Mouse (Mus musculus): ENCODE measurements around the gene Slc6a16.

The Slc6a16 gene

GRCm38 (mm10) chr7:45240633-45241388 lies at the start of gene Slc6a16:
Gene Slc6a16, plus strand, starts transcription at chr7:45241085.
- no peak for DNase-seq

DNA sequence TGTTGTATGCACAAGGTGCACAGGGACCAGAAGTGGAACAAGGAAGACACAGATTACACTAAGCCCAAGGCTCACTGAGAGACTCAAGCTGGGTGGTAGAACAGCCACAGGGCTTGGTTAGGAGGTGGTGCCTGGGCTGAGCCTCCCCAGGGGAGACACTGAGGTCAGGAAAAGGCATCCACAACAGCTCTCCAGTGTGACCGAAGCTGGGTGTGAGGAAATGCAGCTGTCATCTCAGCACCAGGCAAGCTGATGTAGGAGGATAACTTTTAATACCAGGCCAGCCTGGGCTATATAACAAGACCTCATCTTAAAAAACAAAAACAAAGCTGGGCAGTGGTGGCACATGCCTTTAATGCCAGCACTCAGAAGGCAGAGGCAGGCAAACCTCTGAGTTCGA lies 49.7 kb upstream of the Slc6a16 start:
- no peak for DNase-seq

DNA sequence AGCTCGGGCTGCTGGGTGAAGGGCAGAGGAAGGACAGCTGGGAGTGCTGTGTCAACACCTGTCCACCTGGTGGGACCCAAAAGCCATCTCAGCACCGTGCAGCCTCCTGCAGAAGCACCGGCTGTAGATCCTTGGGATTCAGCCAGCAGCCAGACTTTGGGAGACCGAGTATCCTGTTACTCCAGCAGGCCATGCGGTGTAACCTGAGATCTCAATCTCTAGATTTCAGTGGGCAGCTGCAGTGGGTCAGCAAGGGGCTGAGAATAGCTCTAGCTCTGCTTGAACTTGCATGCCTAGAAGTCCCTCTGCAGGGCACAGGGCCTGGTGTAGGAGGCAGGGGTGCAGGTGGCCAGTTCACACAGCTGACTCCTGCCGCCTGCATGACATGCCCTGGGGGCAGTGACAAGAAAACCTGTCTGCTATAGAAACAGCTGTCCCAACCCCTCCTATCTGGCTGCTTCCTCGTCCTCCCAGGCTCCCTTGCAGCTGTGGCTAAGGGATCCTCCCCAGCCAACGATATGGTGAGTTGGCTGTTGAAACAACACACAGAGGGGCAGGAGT lies 49.0 kb upstream of the Slc6a16 start:
- DNase-seq: no peak

- DNase-seq: no peak
Measured at GRCm38 (mm10) chr7:45192585-45193310, 48.1 kb upstream of the Slc6a16 start.

GRCm38 (mm10) chr7:45193406-45193805 lies 47.5 kb upstream of the Slc6a16 start:
- DNase-seq: no peak

GRCm38 (mm10) chr7:45193871-45194785 lies 46.8 kb upstream of the Slc6a16 start:
- DNase-seq: peak in 1 of 2 experiments; percentile 16

- no peak for DNase-seq
Measured at GRCm38 (mm10) chr7:45195341-45196175, 45.3 kb upstream of the Slc6a16 start.

DNA sequence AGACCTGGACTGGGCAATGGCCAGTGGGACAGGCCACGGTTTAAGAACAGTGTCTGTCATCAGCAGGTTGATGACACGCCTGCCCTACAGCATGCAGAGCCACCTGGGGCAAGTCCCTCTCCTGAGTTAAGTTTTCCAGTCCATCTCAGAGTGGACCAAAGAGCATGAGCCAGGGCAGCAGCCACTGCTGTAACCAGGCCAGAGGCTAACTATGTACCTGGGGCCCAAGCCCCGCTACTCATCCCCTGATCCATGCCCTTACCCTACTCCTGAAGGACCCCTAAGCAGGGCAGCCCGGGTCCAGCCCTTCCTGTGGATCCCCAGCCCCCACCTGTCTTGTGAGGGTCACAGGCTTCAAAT lies 44.7 kb upstream of the Slc6a16 start:
- no peak for DNase-seq

- no peak for DNase-seq
Measured at GRCm38 (mm10) chr7:45196994-45197393, 43.9 kb upstream of the Slc6a16 start.

- peak; percentile 71 to 78 for DNase-seq
Measured at GRCm38 (mm10) chr7:45198435-45198834, 42.5 kb upstream of the Slc6a16 start.

GRCm38 (mm10) chr7:45198961-45199360 lies 41.9 kb upstream of the Slc6a16 start:
- DNase-seq: no peak

- DNase-seq: no peak
Measured at GRCm38 (mm10) chr7:45202654-45203053, 38.2 kb upstream of the Slc6a16 start.

GRCm38 (mm10) chr7:45204380-45205143 lies 36.3 kb upstream of the Slc6a16 start, which contains the start of gene Ccdc155:
Gene Ccdc155, minus strand, starts transcription at chr7:45204892.
- peak; percentile 94 to 96 for DNase-seq

GRCm38 (mm10) chr7:45208260-45208659 lies 32.6 kb upstream of the Slc6a16 start:
- no peak for DNase-seq

GRCm38 (mm10) chr7:45211070-45211469 lies 29.8 kb upstream of the Slc6a16 start:
- DNase-seq: no peak

DNA sequence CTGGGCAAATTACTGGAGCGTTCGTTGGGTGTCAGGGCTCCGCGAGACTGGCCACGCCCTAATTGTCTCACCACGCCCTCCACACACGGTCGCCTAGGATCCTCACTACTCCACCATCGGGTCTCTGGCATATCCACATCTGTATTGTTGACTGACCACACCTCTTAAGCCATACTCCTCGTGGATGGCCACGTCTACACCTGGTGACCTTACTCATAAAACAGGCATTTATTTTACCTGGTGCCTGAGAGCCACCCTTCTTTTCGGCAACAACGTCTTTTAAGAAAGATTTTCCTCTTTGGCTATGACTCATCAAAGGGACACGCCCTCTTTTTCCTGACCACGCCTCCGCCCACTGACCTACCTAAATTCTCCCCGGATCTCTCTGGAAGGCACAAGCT lies 29.0 kb upstream of the Slc6a16 start, which contains the start of gene Dkkl1:
Gene Dkkl1 (minus strand): TSS at position 297 of the 401 bp plus-strand sequence.
- no peak for DNase-seq

DNA sequence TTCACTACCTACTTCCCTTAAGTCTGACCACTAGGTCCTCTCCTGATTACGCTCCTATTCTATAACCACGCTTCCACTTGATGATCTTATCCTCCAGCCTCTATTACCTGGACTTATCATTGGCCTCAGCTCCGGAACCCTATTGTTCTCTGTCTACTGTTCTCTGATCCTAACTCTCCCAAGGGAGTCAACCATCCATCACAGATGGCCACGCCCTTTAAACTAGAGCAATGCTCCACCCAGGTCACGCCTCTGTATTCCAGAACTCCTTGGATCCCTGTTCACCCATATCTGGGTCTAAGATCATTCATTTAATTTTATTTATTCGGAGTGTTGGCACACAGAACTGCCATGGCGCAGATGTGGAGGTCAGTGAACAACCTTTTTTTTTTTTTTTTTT lies 28.5 kb upstream of the Slc6a16 start:
- DNase-seq: no peak

DNA sequence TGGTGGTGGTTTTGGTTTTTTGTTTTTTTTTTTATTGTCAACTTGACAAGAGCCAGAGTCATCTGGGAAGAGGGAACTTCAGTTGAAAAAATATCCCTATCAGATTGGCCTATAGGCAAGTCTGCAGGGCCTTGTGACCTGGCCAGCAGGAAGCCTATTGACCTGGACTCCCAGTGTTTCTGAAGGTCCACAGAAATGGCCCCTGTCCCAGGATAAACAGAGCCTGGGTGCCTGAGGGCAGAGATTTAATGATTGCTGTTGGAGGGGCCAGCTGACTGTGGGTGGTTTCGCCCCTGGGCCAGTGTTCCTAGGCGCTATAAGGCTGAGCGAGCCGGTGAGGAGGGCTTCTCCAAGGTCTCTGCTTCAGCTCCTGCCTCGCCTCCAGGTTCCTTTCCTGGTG lies 27.2 kb upstream of the Slc6a16 start:
- DNase-seq: no peak

DNA sequence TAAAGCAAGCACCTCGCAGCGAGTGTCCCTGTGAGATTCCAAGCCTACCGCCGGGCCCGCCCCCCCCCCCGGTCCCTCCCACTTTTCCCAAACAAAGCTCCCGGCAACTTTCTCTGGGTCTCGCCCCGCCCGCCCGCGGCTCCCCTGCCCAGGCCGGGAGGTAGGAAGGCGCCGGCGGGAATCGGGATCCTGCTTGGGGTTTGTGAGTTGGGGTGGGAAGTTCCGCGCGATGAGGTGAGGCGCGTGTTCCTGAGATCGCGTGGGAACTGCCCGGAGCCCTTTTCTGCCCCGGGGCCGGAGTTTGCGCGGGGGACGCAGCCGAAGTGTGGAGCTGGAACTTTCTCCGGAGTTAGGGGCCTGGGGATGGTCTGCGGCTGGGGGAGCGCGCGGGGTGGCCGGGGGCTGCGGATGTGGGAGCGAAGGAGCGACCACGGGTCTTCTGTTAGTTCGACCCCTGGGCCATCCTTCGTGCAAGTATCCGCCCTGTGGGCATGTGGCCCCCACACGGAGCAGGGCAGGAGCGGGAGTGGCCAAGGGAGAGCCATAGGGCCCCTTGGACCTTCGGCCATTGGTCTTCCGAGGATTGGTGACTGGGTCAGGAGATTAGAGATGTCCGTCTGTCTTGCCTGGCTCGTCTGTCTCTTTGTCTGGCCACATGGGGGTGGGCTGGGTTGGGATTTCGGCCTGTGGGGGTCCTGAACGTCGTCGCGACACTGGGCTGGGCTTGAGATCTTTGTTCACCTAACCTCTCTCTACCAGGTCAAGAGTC lies 25.0 kb upstream of the Slc6a16 start, which contains the start of gene Tead2:
Gene Tead2 (plus strand): TSS at position 81 of the 769 bp plus-strand sequence.
- DNase-seq: peak; percentile 45 to 64

Measured in lung, adult 18-20 months (tissue).